Mouse (Mus musculus) heart, postnatal 36 days (tissue): ENCODE results near the gene 4933405L10Rik. TPM values are rescaled to one million over a fixed set of nuclear protein-coding genes. Genes with fewer than 3 reads are reported as not detected.
A peak's percentile ranks its signal among the peaks of the same experiment; 100 is the strongest.

Experiments used
- DNase-seq, 2 experiments: peaks; one replicate each; pipeline ENCODE4 v3.0.0; 2021 to 2022
- intact Hi-C: fragments of 180-260 bp; cut with DNase I; formaldehyde crosslinking; loops from one replicate; pipeline ENCODE4 v1.15.1; 2025
- total RNA-seq, 2 experiments: library from RNA; stranded (reverse); gene quantifications; 2 replicates each; pipeline ENCODE4 v1.2.3; 2021

4933405L10Rik gene
- total RNA-seq, 2 experiments from 2014 or later = not detected

DNA sequence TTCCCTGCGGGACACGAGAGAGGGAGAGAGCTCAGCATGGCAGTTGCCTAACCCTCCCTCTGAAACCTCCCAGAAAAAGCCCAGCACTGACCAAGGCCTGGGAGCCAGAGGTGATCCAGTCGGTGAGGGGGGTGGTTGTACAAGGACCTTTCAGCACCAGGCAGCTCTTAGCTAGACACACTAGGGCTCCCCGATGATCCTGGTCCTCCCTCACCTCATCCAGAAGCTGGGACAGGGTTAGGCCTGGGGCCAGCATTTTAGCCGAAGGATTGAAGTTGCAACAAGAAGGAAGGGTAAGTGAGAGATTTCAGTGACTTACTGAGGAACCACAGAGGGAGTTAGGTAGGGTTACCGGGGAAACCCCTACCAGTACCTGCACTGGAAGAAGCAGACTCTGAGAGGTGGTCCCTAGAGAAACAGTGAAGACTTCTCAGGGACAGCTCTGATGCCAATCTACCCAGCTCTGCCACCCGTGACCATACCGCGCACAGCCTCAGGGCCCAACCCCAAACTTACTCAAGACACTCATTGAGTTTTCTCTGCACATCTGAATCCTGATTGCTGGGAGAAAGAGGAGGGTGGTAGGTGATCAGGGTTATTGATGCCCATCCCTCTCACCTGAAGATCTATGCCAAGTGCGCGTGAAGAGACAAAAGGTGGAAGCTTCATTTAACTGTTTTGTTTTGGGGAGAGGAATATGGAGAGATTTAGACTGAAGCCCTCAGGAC, 7.8 kb upstream of the 4933405L10Rik start:
- no peak for DNase-seq
- intact Hi-C loops = loop anchor here (2.0 kb wide), 1 partner anchor 63 kb away; the partner anchor contains the start of genes Agrp and Ctcf

GRCm38 (mm10) chr8:105700566-105700965, 6.9 kb upstream of the 4933405L10Rik start:
- intact Hi-C loops = loop anchor here (2.0 kb wide), 1 partner anchor 64 kb away; the partner anchor contains the start of genes Agrp and Ctcf
- no peak for DNase-seq

DNA sequence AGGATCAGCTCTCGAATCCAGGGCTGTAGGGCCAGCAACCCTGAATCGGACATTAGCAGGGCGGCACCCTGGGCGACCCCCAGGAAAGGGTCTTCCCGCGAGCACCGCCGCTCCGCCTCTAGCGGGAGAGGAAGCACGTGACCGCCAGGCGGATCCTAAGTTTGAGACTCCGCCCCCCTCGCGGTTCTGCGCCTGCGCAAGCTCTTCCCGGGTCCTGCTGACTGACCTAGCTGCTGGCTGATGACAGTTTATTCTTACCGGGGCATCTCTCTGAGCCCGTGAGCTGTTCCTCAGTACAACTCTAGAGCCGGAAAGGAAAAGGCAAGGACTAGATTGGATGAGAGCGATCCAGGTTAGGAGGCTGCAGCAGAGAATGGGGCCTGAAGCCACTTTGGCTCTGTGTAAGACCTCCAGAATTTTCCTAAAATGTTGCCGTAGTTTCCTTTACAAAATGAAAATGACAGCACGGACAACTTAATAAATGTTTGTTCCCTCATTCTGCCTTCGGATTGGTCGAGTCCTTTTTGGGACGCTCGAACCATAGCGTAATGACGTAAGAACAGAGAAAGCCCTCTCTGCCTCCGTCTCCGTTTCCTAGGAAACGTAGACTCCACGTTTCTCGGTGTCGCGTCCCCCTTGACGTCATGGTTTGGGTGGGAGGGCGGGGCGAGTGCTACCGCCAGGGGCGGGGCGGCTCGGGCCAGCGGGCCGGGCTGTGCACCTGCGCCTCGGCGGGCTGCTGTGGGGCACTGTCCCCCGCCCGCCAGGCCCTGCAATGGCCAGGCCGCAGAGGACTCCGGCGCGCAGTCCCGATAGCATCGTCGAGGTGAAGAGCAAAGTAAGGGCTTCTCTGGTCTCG, 6.3 kb upstream of the 4933405L10Rik start, which contains the start of the genes Acd and Pard6a:
TSS of gene Acd (minus strand) at position 137 of the 859 bp plus-strand sequence.
TSS of gene Pard6a (plus strand) at position 183 of the 859 bp plus-strand sequence.
- intact Hi-C loops = loop anchor here (2.0 kb wide), 1 partner anchor 64 kb away; the partner anchor contains the start of genes Agrp and Ctcf
- DNase-seq = peak; percentile 96 to 97

GRCm38 (mm10) chr8:105702001-105702401, 5.5 kb upstream of the 4933405L10Rik start:
- intact Hi-C loops = no loop called here
- no peak for DNase-seq

- DNase-seq = no peak
- intact Hi-C loops = no loop called here
Measured at GRCm38 (mm10) chr8:105702731-105703415, 4.6 kb upstream of the 4933405L10Rik start.

- intact Hi-C loops = no loop called here
- DNase-seq = no peak
Measured at GRCm38 (mm10) chr8:105704146-105704812, 3.2 kb upstream of the 4933405L10Rik start.

DNA sequence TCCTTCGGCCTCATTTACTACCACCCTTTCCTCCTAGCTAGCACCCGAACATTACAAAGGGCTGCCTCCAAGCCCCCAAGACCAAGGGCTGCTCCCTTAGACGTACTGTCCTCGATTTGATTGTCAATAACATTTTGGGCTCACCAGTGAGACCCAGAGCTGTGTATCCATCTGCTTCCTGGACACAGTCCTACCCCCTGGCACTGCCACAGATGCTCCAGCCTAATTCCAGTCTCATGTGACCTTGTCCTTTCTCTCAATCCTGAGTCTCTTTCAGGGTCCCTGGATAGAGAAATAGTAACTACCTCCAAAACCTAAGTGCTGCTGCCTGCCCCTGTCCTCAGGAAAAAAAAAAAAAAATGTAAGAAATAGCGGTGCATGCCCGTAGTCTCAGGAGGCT, 2.5 kb upstream of the 4933405L10Rik start:
- DNase-seq = no peak
- intact Hi-C loops = no loop called here

DNA sequence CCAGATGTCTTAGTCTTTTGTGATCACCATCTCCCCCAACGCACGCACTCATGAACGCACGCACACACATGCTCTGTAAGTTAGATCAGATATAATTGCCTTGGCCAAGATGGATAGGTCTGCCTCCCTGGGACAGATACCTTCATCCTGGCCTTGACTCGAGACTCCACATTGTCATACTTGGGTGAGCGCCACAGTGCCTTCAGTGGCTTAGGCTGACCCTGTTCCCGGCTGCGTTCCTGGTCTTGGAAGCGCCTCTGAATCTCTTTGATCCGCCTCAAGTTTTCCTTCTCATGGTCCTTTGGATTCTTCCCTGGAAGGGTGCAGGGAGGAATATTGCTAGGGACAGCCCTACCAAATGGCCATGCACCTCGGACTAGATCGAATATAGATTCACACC, 1.0 kb upstream of the 4933405L10Rik start:
- DNase-seq = no peak
- intact Hi-C loops = no loop called here

DNA sequence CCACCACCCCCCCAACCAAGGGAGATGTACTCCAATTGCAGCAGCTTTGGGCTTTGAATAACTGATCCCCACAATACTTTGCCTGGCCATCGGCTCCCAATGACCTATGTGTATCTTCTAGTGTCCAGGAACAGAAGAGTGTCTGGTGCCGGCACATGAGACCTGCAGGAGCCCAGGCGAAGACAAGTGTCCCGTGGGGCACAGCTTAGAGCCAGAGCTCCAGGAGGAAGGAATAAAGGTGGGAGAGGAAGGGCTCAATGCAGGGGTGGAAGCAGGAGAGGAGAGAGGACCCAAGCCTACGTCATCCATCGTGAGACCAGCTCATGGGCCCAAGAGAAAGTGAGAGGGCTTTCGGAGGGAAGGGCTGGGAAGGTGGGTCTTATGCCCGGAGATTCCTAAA, 1.2 kb downstream of the 4933405L10Rik start:
- intact Hi-C loops = no loop called here
- DNase-seq = no peak

DNA sequence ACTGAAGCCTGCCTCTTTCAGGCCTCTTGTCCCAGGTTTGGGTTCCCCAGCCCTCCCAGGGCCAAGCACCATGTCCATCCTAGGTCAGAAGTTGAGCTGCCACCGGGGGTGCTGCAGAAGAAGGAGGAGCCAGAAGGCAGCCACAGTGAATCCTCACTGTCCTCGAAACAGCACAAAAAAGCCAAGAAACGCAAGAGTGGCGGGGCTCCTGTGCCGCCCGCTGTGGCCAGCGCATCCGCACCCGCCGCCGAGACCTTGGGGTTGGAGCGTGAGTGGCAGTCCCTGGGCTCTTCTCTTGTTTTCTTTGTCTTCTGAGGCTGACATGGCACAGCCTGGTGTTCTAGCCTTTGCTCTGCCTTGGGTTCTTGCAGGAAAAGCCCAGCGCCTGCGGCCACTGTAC, 1.9 kb downstream of the 4933405L10Rik start:
- intact Hi-C loops = no loop called here
- DNase-seq = no peak

GRCm38 (mm10) chr8:105712286-105712685, 4.8 kb downstream of the 4933405L10Rik start:
- DNase-seq = no peak
- intact Hi-C loops = no loop called here

DNA sequence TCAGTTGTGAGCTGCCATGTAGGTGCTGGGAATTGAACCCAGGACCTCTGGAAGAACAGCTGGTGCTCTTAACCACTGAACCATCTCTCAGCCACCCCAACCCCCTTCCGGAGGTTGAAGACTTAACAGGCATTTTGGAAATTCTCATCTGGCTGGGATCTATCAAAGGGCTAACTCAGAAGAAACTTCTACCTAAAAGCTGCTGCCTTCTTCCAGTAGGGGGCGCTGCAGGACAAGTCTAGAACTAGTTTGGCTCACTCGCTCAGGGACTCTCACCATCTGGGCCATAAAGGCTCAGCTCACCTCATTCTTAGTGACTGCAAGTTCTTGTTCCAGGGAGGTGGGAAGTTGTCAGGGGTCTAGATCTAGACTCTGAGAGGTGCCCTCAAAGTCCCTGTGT, 6.7 kb downstream of the 4933405L10Rik start:
- intact Hi-C loops = loop anchor here (1.0 to 2.0 kb wide), 5 partner anchors 45 to 308 kb away; partner anchors contain the start of gene Gfod2
- DNase-seq = peak; percentile 89 to 92

DNA sequence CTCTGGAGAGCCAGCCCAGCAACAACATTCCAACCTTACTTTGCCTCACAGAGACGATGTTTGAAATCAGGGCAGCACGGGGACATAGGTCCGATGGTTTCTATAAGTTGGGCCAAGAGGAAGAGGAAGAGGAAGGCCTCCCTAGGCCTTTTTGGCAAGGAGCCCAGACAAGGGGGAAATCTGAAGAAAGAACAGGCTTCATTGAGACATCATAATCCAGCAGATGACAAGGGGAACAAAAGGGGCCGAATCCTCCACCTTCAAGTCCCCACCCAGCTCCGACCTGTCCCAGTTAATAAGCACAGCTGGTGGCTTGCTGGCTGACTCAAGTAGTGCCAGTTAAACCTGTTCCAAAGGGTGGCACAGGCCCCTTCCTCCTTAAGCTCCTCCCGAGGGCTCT, 7.6 kb downstream of the 4933405L10Rik start:
- DNase-seq = no peak
- intact Hi-C loops = loop anchor here (2.0 kb wide), 3 partner anchors 44 to 116 kb away; partner anchors contain the start of gene Gfod2

GRCm38 (mm10) chr8:105716302-105716945, 9.0 kb downstream of the 4933405L10Rik start:
- intact Hi-C loops = no loop called here
- DNase-seq = no peak

GRCm38 (mm10) chr8:105719637-105720036, 12.2 kb downstream of the 4933405L10Rik start:
- no peak for DNase-seq
- intact Hi-C loops = no loop called here

DNA sequence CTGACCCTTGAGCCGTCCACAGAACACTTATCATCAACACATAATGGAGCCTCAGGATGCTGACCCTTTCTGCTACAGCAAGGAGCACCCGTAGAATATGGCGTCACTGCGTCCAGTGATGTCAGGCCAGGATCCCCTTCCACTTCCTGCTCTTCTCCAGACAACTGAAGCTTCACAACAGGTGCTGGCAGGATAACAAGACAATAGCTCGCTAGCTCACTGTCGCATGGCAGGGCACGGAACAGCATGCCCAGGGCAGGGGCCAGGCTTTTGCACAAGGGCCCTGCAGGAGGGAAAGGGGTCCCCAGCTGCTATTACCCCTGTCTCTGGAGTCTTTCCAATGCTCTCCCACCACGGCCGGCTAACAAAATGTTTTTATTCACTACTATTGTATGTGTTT, 15.4 kb downstream of the 4933405L10Rik start:
- intact Hi-C loops = no loop called here
- DNase-seq = no peak

DNA sequence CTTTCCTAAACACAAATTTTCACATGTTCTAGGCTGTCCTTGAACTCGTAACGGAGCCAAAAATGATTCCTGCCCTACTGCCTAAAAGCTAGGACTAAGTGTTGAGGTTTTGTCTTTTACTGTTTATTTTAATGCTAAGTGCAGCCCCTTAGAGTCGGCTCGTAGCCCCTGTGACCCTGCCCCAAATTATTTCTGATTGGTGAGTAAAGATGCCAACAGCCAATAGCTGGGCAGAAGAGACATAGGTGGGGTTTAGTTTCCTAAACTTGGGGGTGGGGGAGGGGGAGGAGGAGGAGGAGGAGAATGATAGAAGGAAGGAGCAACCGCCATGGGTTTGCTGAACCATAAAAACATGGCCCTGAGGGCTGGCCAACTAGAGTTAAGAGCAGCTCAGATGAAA, 18.3 kb downstream of the 4933405L10Rik start:
- no peak for DNase-seq
- intact Hi-C loops = no loop called here

- intact Hi-C loops = no loop called here
- peak; percentile 53 to 58 for DNase-seq
Measured at GRCm38 (mm10) chr8:105727397-105728124, 20.1 kb downstream of the 4933405L10Rik start.

DNA sequence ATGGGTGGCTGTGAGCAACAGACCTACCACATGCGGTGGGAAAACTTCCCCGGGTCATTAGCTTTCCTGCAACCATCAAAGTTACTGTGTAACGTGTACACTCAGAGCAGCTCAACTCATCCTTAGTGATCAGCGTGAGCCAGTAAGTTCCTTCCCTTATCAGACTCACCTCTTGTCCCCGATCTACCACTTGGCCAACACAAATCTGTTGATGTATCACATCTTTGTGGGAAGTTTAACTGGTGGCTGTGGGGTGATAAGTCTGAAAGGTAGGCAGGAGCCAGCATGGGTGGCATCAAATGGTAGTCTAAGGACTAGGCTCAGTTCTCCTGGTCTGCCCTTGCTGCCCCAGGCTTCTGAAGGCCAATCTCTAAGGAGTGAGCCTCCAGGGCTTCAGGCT, 24.7 kb downstream of the 4933405L10Rik start:
- intact Hi-C loops = no loop called here
- no peak for DNase-seq
